Mouse (Mus musculus): ENCODE measurements around the gene Pcnx3.

DNA sequence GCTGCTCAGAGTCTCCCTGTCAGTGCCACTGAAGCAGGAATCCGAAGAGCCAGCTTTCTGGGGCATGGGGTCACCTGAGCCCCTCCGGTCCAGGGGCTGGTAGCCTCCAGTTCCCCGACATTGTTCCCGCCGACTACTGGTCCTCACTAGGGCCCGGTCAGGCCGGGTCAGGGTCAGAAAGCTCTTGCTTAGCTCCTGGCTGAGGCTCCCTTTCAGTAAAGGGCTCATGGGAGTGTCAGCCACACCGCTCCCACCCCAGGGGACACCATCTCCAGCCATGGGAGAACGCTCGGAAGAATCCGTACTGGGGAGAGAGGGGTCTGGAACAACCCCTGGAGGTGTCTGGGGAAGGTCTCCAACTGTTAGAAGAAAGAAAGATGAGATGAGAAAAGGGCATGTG is 2.8 kb downstream of the Pcnx3 start:
- no peak for TF ChIP-seq CTCF (IDR thresholded peaks at IDR 0.05)
- TF ChIP-seq EP300 (IDR thresholded peaks at IDR 0.05; ENCODE audit: insufficient read depth, low read depth, low read length): no peak
